Mouse (Mus musculus): ENCODE results near the gene Fhod1.
A peak's percentile ranks its signal among the peaks of the same experiment; 100 is the strongest.

DNA sequence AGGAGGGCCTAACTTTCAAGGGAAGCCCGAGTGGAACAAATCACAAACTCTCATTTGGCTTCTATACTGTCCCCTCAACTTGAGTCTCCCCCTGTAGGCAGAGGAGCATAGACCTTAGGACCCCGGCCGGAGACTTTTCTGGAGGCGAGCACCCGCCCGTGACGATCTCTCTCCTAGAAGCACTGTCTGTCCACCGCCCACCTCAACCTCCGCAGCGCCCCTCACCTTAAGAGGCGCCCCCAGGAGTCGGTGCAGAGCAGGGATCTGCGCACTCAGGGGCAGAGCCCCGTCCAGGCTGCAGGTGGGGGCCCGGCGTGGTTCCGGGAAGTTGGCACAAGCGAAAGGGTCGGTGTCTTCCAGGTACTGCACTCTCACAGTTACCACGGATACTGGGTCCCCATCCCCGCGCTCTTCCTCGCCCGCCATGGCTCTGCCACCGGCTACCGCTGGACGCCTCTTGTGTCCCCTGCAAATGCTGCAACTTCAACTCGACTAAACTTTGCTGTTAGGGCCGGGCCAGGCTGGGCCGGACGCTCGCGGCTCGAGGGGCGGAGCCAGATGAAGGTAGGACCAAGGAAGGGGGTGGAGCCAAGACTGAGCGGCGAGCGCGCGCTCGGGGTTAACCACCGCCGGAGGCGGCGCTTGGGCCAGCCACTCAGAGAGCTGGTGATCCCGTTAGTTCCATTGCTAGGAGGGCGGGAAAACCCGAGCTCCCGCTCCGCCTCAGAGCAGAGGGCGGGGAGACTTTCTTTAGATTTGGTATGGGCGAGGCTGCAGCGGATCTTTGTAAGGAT is at the start of gene Fhod1:
- TF ChIP-seq CTCF (IDR thresholded peaks at IDR 0.05; ENCODE audit: insufficient read depth, low read length) (no peak), POLR2A (IDR thresholded peaks at IDR 0.05; ENCODE audit: borderline replicate concordance, extremely low read depth, low read depth, low read length) (peak; percentile 92)

Data from lung, adult 2 months (tissue).